Mouse (Mus musculus): ENCODE data around the gene Hmcn2.

DNA sequence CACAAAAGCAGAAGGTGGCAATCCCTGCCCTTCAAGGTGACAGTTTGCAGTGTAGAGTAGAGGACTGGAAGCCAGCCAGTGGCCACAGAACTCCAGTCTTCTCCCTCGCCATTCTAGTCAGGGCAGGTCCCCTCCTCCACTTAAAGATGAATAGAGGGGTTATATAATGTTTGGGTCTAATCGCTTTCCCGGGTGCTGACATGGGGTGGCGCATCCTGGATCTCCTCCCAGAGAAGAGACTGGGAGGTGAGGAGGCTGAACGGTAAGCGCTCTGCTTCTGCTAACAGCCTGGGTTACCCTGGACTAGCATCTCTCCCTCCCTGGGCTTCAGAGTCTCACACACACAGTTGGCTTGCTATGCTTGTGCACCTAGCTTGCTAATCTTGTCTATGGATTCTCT is 36.4 kb upstream of the Hmcn2 start:
- no peak for TF ChIP-seq CTCF (IDR thresholded peaks at IDR 0.05; ENCODE audit: control insufficient read depth, insufficient read depth, insufficient replicate concordance, low read depth, low read length)
- no peak for TF ChIP-seq POLR2A (IDR thresholded peaks at IDR 0.05; ENCODE audit: control insufficient read depth, low read depth, low read length)

Data from testis, adult 2 months (tissue).